Mouse (Mus musculus): Measurements from ENCODE around the gene Prlhr. TPM values are rescaled to one million over a fixed set of nuclear protein-coding genes. Genes with fewer than 3 reads are reported as not detected.

The Prlhr gene
- polyA plus RNA-seq (2014; fragmentation: Illumina TruSeq; extraction: RNeasy Lipid Tissue Mini Kit (QIAGEN cat#74804); ENCODE audit: low read depth, low replicate concordance): not detected

GRCm38 (mm10) chr19:60468254-60468762, at the start of gene Prlhr:
TSS of gene Prlhr (minus strand) at chr19:60468304.

Other genes starting within 250 kb of the Prlhr start
- 42.1 TPM for gene Fam204a, start 241.6 kb downstream of the Prlhr start, polyA plus RNA-seq (2014; fragmentation: Illumina TruSeq; extraction: RNeasy Lipid Tissue Mini Kit (QIAGEN cat#74804); ENCODE audit: low read depth, low replicate concordance)
- gene Cacul1, start 112.7 kb upstream of the Prlhr start, polyA plus RNA-seq (2014; fragmentation: Illumina TruSeq; extraction: RNeasy Lipid Tissue Mini Kit (QIAGEN cat#74804); ENCODE audit: low read depth, low replicate concordance): 94.2 TPM